Mouse (Mus musculus) cerebellum, adult 2 months (tissue): ENCODE data around the gene Cwc22.

Source experiments
- CTCF ChIP-seq: fragments of 200-500 bp; IDR thresholded peaks from 2 replicates; pipeline ENCODE4 v1.5.1; 2011; ENCODE audit warnings: low read depth, mild to moderate bottlenecking, control low read depth, low read length, moderate library complexity, borderline replicate concordance; ENCODE audit not compliant: insufficient read depth
- POLR2A ChIP-seq: fragments of 200-500 bp; IDR thresholded peaks from 2 replicates; pipeline ENCODE4 v1.6.1; 2011; ENCODE audit warnings: low read length, control low read depth, borderline replicate concordance; ENCODE audit not compliant: insufficient read depth

DNA sequence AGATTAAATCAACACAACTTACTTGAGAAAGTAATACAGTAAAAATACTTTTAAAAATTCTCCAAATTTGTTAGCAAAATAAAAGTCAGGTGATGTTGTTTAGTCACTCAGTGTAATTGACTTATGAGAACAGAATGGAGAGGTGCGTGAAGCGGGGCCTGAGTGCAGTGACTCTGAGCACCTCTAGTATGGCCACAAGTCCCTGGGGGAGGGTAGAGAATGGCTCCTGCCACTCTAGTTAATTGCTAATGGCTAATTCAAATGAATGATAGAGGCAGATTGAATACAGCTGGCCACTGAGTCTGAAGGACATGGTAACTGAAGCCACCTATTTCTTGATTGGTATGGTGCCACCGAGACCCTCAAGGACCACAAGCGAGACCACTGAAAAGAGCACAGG, 12.0 kb downstream of the Cwc22 start:
- TF ChIP-seq POLR2A = no peak
- TF ChIP-seq CTCF = no peak
